Mouse (Mus musculus) left cerebral cortex, adult 2 months (tissue): ENCODE measurements around the gene Tbx6. TPM values are rescaled to one million over a fixed set of nuclear protein-coding genes. Genes with fewer than 3 reads are reported as not detected.
A peak's percentile ranks its signal among the peaks of the same experiment; 100 is the strongest.

Experiments
- DNase-seq, 2 experiments: peaks; one replicate each; pipeline ENCODE4 v3.0.0; 2021 to 2022; ENCODE audit warnings: low spot score in 2 of 2, mixed read lengths in 1 of 2; ENCODE audit errors: extremely low spot score in 1 of 2
- H3K27ac ChIP-seq: fragments of 200-600 bp; 2 replicates; pipeline ENCODE4 v1.8.1; 2022
- H3K4me3 ChIP-seq: fragments of 200-600 bp; 2 replicates; pipeline ENCODE4 v1.8.1; 2022
- CTCF ChIP-seq: fragments of 200-600 bp; IDR thresholded peaks from 2 replicates; pipeline ENCODE4 v1.8.1; 2022; ENCODE audit warnings: antibody characterized with exemption, mild to moderate bottlenecking, moderate library complexity
- intact Hi-C: fragments of 180-260 bp; cut with DNase I; formaldehyde crosslinking; loops from one replicate; pipeline ENCODE4 v1.15.1; 2025
- total RNA-seq, 2 experiments: library from RNA; stranded (reverse); gene quantifications; 2 replicates each; pipeline ENCODE4 v1.2.3; 2021

Gene Tbx6
- total RNA-seq, 2 experiments from 2014 or later = 1.1 to 1.2 TPM

- intact Hi-C loops = loop anchor here (10.0 kb wide), 1 partner anchor 129 kb away; the partner anchor contains the start of gene Sez6l2
- Histone ChIP-seq H3K27ac (no peak overlapping the region), H3K4me3 (no peak overlapping the region)
- TF ChIP-seq CTCF = no peak
- DNase-seq = no peak
Observed at GRCm38 (mm10) chr7:126825403-126825802, 44.1 kb downstream of the Tbx6 start.

GRCm38 (mm10) chr7:126825952-126826351, 44.7 kb downstream of the Tbx6 start:
- Histone ChIP-seq H3K4me3 (no peak overlapping the region), H3K27ac (no peak overlapping the region)
- no peak for DNase-seq
- no peak for TF ChIP-seq CTCF
- intact Hi-C loops = loop anchor here (10.0 kb wide), 1 partner anchor 129 kb away; the partner anchor contains the start of gene Sez6l2

- intact Hi-C loops = no loop called here
- Histone ChIP-seq H3K27ac (no peak within 1 kb of the TSS), H3K4me3 (no peak within 1 kb of the TSS)
- TF ChIP-seq CTCF = no peak
- no peak for DNase-seq
Observed at GRCm38 (mm10) chr7:126831539-126831938, 50.3 kb downstream of the Tbx6 start, which contains the start of gene 4930451I11Rik. Gene 4930451I11Rik, minus strand, starts transcription at chr7:126831639.

- peak; percentile 85 for TF ChIP-seq CTCF
- DNase-seq = peak; percentile 77 to 79
- no peak overlapping the region for H3K27ac ChIP-seq
- intact Hi-C loops = loop anchor here (1.0 kb wide), 1 partner anchor 278 kb away; no protein-coding TSS in a partner anchor
- H3K4me3 ChIP-seq = no peak overlapping the region
Observed at GRCm38 (mm10) chr7:126832036-126832598, 50.8 kb downstream of the Tbx6 start.

GRCm38 (mm10) chr7:126833294-126833693, 52.0 kb downstream of the Tbx6 start:
- intact Hi-C loops = no loop called here
- no peak for DNase-seq
- Histone ChIP-seq H3K27ac (no peak overlapping the region), H3K4me3 (no peak overlapping the region)
- TF ChIP-seq CTCF = no peak

Other genes starting within 250 kb of the Tbx6 start
- gene Eif3c, start 215.1 kb upstream of the Tbx6 start, total RNA-seq = 100 to 1,000 TPM; 173 to 179 TPM
- gene Apobr, start 196.5 kb upstream of the Tbx6 start, total RNA-seq = 1 to 10 TPM in 1 of 2 experiments, under 1 TPM in 1; 0.45 to 1.2 TPM
- gene Cln3, start 195.7 kb upstream of the Tbx6 start, total RNA-seq = 10 to 100 TPM; 24.4 to 30.8 TPM
- not detected for gene Il27, start 186.5 kb upstream of the Tbx6 start, total RNA-seq
- 10 to 100 TPM; 17.6 to 21.0 TPM for gene Nupr1, start 150.6 kb upstream of the Tbx6 start, total RNA-seq
- 10 to 100 TPM; 30.2 to 33.5 TPM for gene Sgf29, start 132.2 kb upstream of the Tbx6 start, total RNA-seq
- 10 to 100 TPM; 10.8 to 13.6 TPM for gene Sult1a1, start 105.1 kb upstream of the Tbx6 start, total RNA-seq
- gene Bola2, start 86.1 kb upstream of the Tbx6 start, total RNA-seq = 100 to 1,000 TPM; 100 to 106 TPM
- gene Slx1b, start 85.7 kb upstream of the Tbx6 start, total RNA-seq = 10 to 100 TPM; 17.9 to 21.1 TPM
- 100 to 1,000 TPM; 164 to 185 TPM for gene Coro1a, start 73.7 kb upstream of the Tbx6 start, total RNA-seq
- 100 to 1,000 TPM; 155 to 166 TPM for gene Mapk3, start 21.9 kb upstream of the Tbx6 start, total RNA-seq
- gene Gdpd3, start 15.1 kb upstream of the Tbx6 start, total RNA-seq = 1 to 10 TPM; 2.4 to 3.4 TPM
- gene Ypel3, start 4.5 kb upstream of the Tbx6 start, total RNA-seq = 100 to 1,000 TPM; 312 to 323 TPM
- gene Ppp4c, start 11.0 kb downstream of the Tbx6 start, total RNA-seq = 10 to 100 TPM; 50.4 TPM
- 10 to 100 TPM; 71.6 to 77.4 TPM for gene Fam57b, start 16.2 kb downstream of the Tbx6 start, total RNA-seq
- gene 4930451I11Rik, start 50.2 kb downstream of the Tbx6 start, total RNA-seq = not detected
- gene Doc2a, start 65.9 kb downstream of the Tbx6 start, total RNA-seq = 10 to 100 TPM; 46.9 to 51.7 TPM
- 10 to 100 TPM; 36.6 to 40.9 TPM for gene Hirip3, start 80.5 kb downstream of the Tbx6 start, total RNA-seq
- 10 to 100 TPM; 52.5 to 53.2 TPM for gene Ino80e, start 80.9 kb downstream of the Tbx6 start, total RNA-seq
- gene Taok2, start 103.2 kb downstream of the Tbx6 start, total RNA-seq = 100 to 1,000 TPM; 162 to 167 TPM
- gene Tmem219, start 141.4 kb downstream of the Tbx6 start, total RNA-seq = 10 to 100 TPM; 17.3 to 22.0 TPM
- 100 to 1,000 TPM; 135 to 146 TPM for gene Kctd13, start 147.4 kb downstream of the Tbx6 start, total RNA-seq
- 10 to 100 TPM; 51.4 to 55.8 TPM for gene Asphd1, start 168.1 kb downstream of the Tbx6 start, total RNA-seq
- gene Sez6l2, start 169.1 kb downstream of the Tbx6 start, total RNA-seq = 100 to 1,000 TPM; 421 to 427 TPM
- gene Cdipt, start 194.4 kb downstream of the Tbx6 start, total RNA-seq = 100 to 1,000 TPM; 181 to 186 TPM
- gene Cdiptos, start 194.6 kb downstream of the Tbx6 start, total RNA-seq = under 1 TPM in 1 of 2 experiments, not detected in 1; 0.52 TPM
- 1 to 10 TPM; 7.2 to 8.3 TPM for gene Mvp, start 233.1 kb downstream of the Tbx6 start, total RNA-seq
- gene Pagr1b, start 235.0 kb downstream of the Tbx6 start, total RNA-seq = 1 to 10 TPM in 1 of 2 experiments, not detected in 1; 1.2 TPM
- gene Pagr1a, start 235.9 kb downstream of the Tbx6 start, total RNA-seq = 10 to 100 TPM; 15.1 to 27.1 TPM
- gene Gm42742, start 239.6 kb downstream of the Tbx6 start, total RNA-seq = 10 to 100 TPM; 61.0 to 66.3 TPM
- gene Prrt2, start 239.7 kb downstream of the Tbx6 start, total RNA-seq = 100 to 1,000 TPM; 214 to 216 TPM
- gene Maz, start 245.6 kb downstream of the Tbx6 start, total RNA-seq = 100 to 1,000 TPM; 210 to 221 TPM